Mouse (Mus musculus) c-Kit-positive CD71-positive TER-119-negative erythroid progenitor cells, embryonic 14.5 days (primary cell): ENCODE data around the gene Herc2.

Experiments
- DNase-seq: peaks from one replicate; pipeline ENCODE4 v3.0.0-alpha.2; 2013; ENCODE audit warnings: low read depth

Herc2 gene

GRCm38 (mm10) chr7:56201483-56202218 is 151.7 kb downstream of the Herc2 start:
- DNase-seq: peak; percentile 1

GRCm38 (mm10) chr7:56202843-56203242 is 152.8 kb downstream of the Herc2 start:
- no peak for DNase-seq

- no peak for DNase-seq
Measured at GRCm38 (mm10) chr7:56203286-56203685, 153.3 kb downstream of the Herc2 start.

GRCm38 (mm10) chr7:56204877-56205276 is 154.9 kb downstream of the Herc2 start:
- no peak for DNase-seq

GRCm38 (mm10) chr7:56220811-56221210 is 170.8 kb downstream of the Herc2 start:
- no peak for DNase-seq

GRCm38 (mm10) chr7:56235794-56236423 is 185.9 kb downstream of the Herc2 start:
- no peak for DNase-seq

- no peak for DNase-seq
Measured at GRCm38 (mm10) chr7:56236617-56237016, 186.6 kb downstream of the Herc2 start.

GRCm38 (mm10) chr7:56239543-56239942 is 189.5 kb downstream of the Herc2 start, which contains the start of gene Oca2:
Gene Oca2 (plus strand): TSS chr7:56239760.
- no peak for DNase-seq

- no peak for DNase-seq
Measured at GRCm38 (mm10) chr7:56254568-56254967, 204.6 kb downstream of the Herc2 start.

GRCm38 (mm10) chr7:56257875-56258441 is 208.0 kb downstream of the Herc2 start:
- DNase-seq: no peak

GRCm38 (mm10) chr7:56277506-56277905 is 227.5 kb downstream of the Herc2 start:
- DNase-seq: no peak
